Mouse (Mus musculus) erythroblast, embryonic 14.5 days (primary cell): ENCODE data around the gene Acd.

ENCODE experiments used
- GATA1 ChIP-seq: IDR thresholded peaks from 2 replicates; pipeline ENCODE4 v1.6.1; 2012; ENCODE audit warnings: low read length, inconsistent platforms, mixed read lengths
- TAL1 ChIP-seq: IDR thresholded peaks from 3 replicates; pipeline ENCODE4 v1.6.1; 2012; ENCODE audit warnings: low read length, inconsistent platforms, mixed read lengths

- TF ChIP-seq GATA1, result no peak
- TF ChIP-seq TAL1, result no peak
Observed at GRCm38 (mm10) chr8:105743301-105743700, 42.4 kb upstream of the Acd start.
